Mouse (Mus musculus) c-Kit-positive CD71-positive TER-119-positive erythroid progenitor cells, embryonic 14.5 days (primary cell): ENCODE measurements around the gene Islr.

Experiments used
- DNase-seq: peaks from one replicate; pipeline ENCODE4 v3.0.0-alpha.2; 2013; ENCODE audit warnings: low spot score

Islr gene

GRCm38 (mm10) chr9:58153095-58153494, 51.0 kb downstream of the Islr start:
- DNase-seq, result no peak

- DNase-seq, result no peak
Observed at GRCm38 (mm10) chr9:58150733-58151361, 53.3 kb downstream of the Islr start.

- DNase-seq, result no peak
Observed at GRCm38 (mm10) chr9:58148806-58149205, 55.3 kb downstream of the Islr start.

GRCm38 (mm10) chr9:58145417-58145816, 58.7 kb downstream of the Islr start:
- DNase-seq, result no peak

- no peak for DNase-seq
Observed at GRCm38 (mm10) chr9:58144664-58145063, 59.4 kb downstream of the Islr start.

GRCm38 (mm10) chr9:58143419-58143818, 60.7 kb downstream of the Islr start:
- DNase-seq, result no peak

GRCm38 (mm10) chr9:58139947-58140346, 64.2 kb downstream of the Islr start:
- DNase-seq, result no peak

- DNase-seq, result no peak
Observed at GRCm38 (mm10) chr9:58135921-58136321, 68.2 kb downstream of the Islr start.

GRCm38 (mm10) chr9:58134906-58135305, 69.2 kb downstream of the Islr start:
- no peak for DNase-seq

- DNase-seq, result no peak
Observed at GRCm38 (mm10) chr9:58133893-58134884, 69.9 kb downstream of the Islr start.

- no peak for DNase-seq
Observed at GRCm38 (mm10) chr9:58131735-58132134, 72.4 kb downstream of the Islr start.

- no peak for DNase-seq
Observed at GRCm38 (mm10) chr9:58130909-58131308, 73.2 kb downstream of the Islr start.

- DNase-seq, result no peak
Observed at GRCm38 (mm10) chr9:58129508-58129907, 74.6 kb downstream of the Islr start.

GRCm38 (mm10) chr9:58128926-58129413, 75.1 kb downstream of the Islr start:
- no peak for DNase-seq

- DNase-seq, result no peak
Observed at GRCm38 (mm10) chr9:58125811-58126210, 78.3 kb downstream of the Islr start.

GRCm38 (mm10) chr9:58125085-58125484, 79.0 kb downstream of the Islr start:
- no peak for DNase-seq

GRCm38 (mm10) chr9:58118671-58119070, 85.4 kb downstream of the Islr start, which contains the start of gene Ccdc33:
Gene Ccdc33 (minus strand): TSS chr9:58118823.
- no peak for DNase-seq

GRCm38 (mm10) chr9:58116024-58116651, 88.0 kb downstream of the Islr start:
- DNase-seq, result no peak

GRCm38 (mm10) chr9:58115297-58115925, 88.7 kb downstream of the Islr start:
- DNase-seq, result no peak

- DNase-seq, result no peak
Observed at GRCm38 (mm10) chr9:58114019-58114418, 90.1 kb downstream of the Islr start.

- no peak for DNase-seq
Observed at GRCm38 (mm10) chr9:58113279-58113884, 90.7 kb downstream of the Islr start.

- DNase-seq, result no peak
Observed at GRCm38 (mm10) chr9:58112866-58113278, 91.2 kb downstream of the Islr start.
